Mouse (Mus musculus) myocyte (in vitro differentiated cells): Measurements from ENCODE around the gene Cdc25b. TPM values are rescaled to one million over a fixed set of nuclear protein-coding genes. Genes with fewer than 3 reads are reported as not detected.

Experiments
- H3K27me3 ChIP-seq: one replicate; pipeline ENCODE4 v1.6.1; 2011; ENCODE audit not compliant: control insufficient read depth, insufficient read depth, insufficient read length
- H3K36me3 ChIP-seq: one replicate; pipeline ENCODE4 v1.6.1; 2011; ENCODE audit not compliant: control insufficient read depth, insufficient read depth
- H3K4me2 ChIP-seq: one replicate; pipeline ENCODE4 v1.6.1; 2011; ENCODE audit warnings: low read depth, control low read depth
- H3K4me3 ChIP-seq: one replicate; pipeline ENCODE4 v1.5.1; 2011; ENCODE audit warnings: mild to moderate bottlenecking, control low read depth, moderate library complexity
- H3K79me2 ChIP-seq: one replicate; pipeline ENCODE4 v1.6.1; 2011; ENCODE audit not compliant: control insufficient read depth, insufficient read depth
- H3ac ChIP-seq: one replicate; pipeline ENCODE4 v1.6.1; 2011; ENCODE audit not compliant: control insufficient read depth, insufficient read length
- CEBPB ChIP-seq: IDR thresholded peaks from 2 replicates; pipeline ENCODE4 v1.6.1; 2011; ENCODE audit warnings: mild to moderate bottlenecking, moderate library complexity; ENCODE audit not compliant: poor library complexity, insufficient read depth, severe bottlenecking
- E2F4 ChIP-seq: IDR thresholded peaks from one replicate; pipeline ENCODE4 v1.6.1; 2011; ENCODE audit warnings: mild to moderate bottlenecking, control low read depth, moderate library complexity; ENCODE audit not compliant: insufficient read depth
- MAX ChIP-seq: IDR thresholded peaks from one replicate; pipeline ENCODE4 v1.6.1; 2011; ENCODE audit warnings: low read depth, mild to moderate bottlenecking, control low read depth
- MYOD1 ChIP-seq, 3 experiments: IDR thresholded peaks; one replicate each; pipeline ENCODE4 v1.6.1; 2011; ENCODE audit warnings: control low read depth in 2 of 3, low read depth in 2 of 3, mild to moderate bottlenecking in 2 of 3, moderate library complexity in 1 of 3; ENCODE audit not compliant: insufficient read length in 2 of 3, control insufficient read depth in 1 of 3
- MYOG ChIP-seq, 3 experiments: IDR thresholded peaks; one replicate each; pipeline ENCODE4 v1.6.1; 2011; ENCODE audit warnings: control low read depth in 2 of 3, low read depth in 2 of 3, mild to moderate bottlenecking in 2 of 3; ENCODE audit not compliant: insufficient read length in 2 of 3, control insufficient read depth in 1 of 3, insufficient read depth in 1 of 3
- POLR2A ChIP-seq: IDR thresholded peaks from one replicate; pipeline ENCODE4 v1.6.1; 2011; ENCODE audit warnings: low read depth, mild to moderate bottlenecking, control low read depth, moderate library complexity; ENCODE audit not compliant: insufficient read length
- POLR2AphosphoS2 ChIP-seq: IDR thresholded peaks from one replicate; pipeline ENCODE4 v1.6.1; 2011; ENCODE audit warnings: low read depth, control low read depth; ENCODE audit not compliant: insufficient read length
- REST ChIP-seq: IDR thresholded peaks from one replicate; pipeline ENCODE4 v1.6.1; 2011; ENCODE audit warnings: mild to moderate bottlenecking, control low read depth, moderate library complexity; ENCODE audit not compliant: insufficient read depth, insufficient read length
- SRF ChIP-seq: IDR thresholded peaks from one replicate; pipeline ENCODE4 v1.6.1; 2011; ENCODE audit warnings: low read depth; ENCODE audit not compliant: control insufficient read depth, insufficient read length
- TCF12 ChIP-seq: IDR thresholded peaks from one replicate; pipeline ENCODE4 v1.6.1; 2011; ENCODE audit warnings: mild to moderate bottlenecking, control low read depth; ENCODE audit not compliant: poor library complexity, insufficient read depth, severe bottlenecking
- TCF3 ChIP-seq: IDR thresholded peaks from one replicate; pipeline ENCODE4 v1.6.1; 2011; ENCODE audit warnings: low read depth, control low read depth; ENCODE audit not compliant: insufficient read length
- USF1 ChIP-seq: IDR thresholded peaks from one replicate; pipeline ENCODE4 v1.6.1; 2011; ENCODE audit warnings: low read depth, mild to moderate bottlenecking, control low read depth, moderate library complexity
- polyA plus RNA-seq: library from polyadenylated mRNA; unstranded; fragments of >200 nt; fragmentation: generic; extraction: Trizol; gene quantifications from one replicate; pipeline ENCODE4 v1.2.1, GENCODE M21; 2012; ENCODE audit warnings: missing spikeins

The Cdc25b gene
- polyA plus RNA-seq, 1 experiment: 58.4 TPM

GRCm38 (mm10) chr2:131159938-131160581 lies 26.7 kb upstream of the Cdc25b start, which contains the start of gene 1700037H04Rik:
1700037H04Rik (minus strand) TSS chr2:131160081.
- Histone ChIP-seq H3K27me3 (no peaks in the 10 kb centered on the region), H3ac (peak within 1 kb of the TSS; percentile 20), H3K79me2 (peaks cover 11% of the 10 kb centered on the region), H3K4me2 (peak within 1 kb of the TSS; percentile 95), H3K4me3 (peak within 1 kb of the TSS; percentile 59), H3K36me3 (no peaks in the 10 kb centered on the region)
- no peak for TF ChIP-seq MYOD1 (IDR thresholded peaks at IDR 0.05; ENCODE audit: control insufficient read depth in 1 of 3, insufficient read length in 2 of 3, low read depth in 2 of 3)
- TF ChIP-seq E2F4: peak; percentile 35
- peak; percentile 99 for TF ChIP-seq USF1
- peak; percentile 66 for TF ChIP-seq SRF
- TF ChIP-seq CEBPB: no peak
- no peak for TF ChIP-seq MYOG (IDR thresholded peaks at IDR 0.05; ENCODE audit: control insufficient read depth in 1 of 3, insufficient read depth in 1 of 3, insufficient read length in 2 of 3, low read depth in 2 of 3)
- no peak for TF ChIP-seq REST
- TF ChIP-seq POLR2A: peak; percentile 90
- TF ChIP-seq MAX: peak; percentile 59
- no peak for TF ChIP-seq TCF3
- no peak for TF ChIP-seq TCF12
- peak; percentile 88 for TF ChIP-seq POLR2AphosphoS2

GRCm38 (mm10) chr2:131160671-131161111 lies 26.1 kb upstream of the Cdc25b start:
- Histone ChIP-seq H3K79me2 (peaks cover 11% of the 10 kb centered on the region), H3K36me3 (no peaks in the 10 kb centered on the region), H3K4me2 (peak overlapping the region; percentile 95), H3ac (peak overlapping the region; percentile 20), H3K4me3 (peak overlapping the region; percentile 59), H3K27me3 (no peaks in the 10 kb centered on the region)
- TF ChIP-seq CEBPB (no peak), MYOD1 (IDR thresholded peaks at IDR 0.05; ENCODE audit: control insufficient read depth in 1 of 3, insufficient read length in 2 of 3, low read depth in 2 of 3) (no peak), USF1 (no peak), REST (no peak), MYOG (IDR thresholded peaks at IDR 0.05; ENCODE audit: control insufficient read depth in 1 of 3, insufficient read depth in 1 of 3, insufficient read length in 2 of 3, low read depth in 2 of 3) (no peak), MAX (no peak), TCF12 (no peak), POLR2A (no peak)

DNA sequence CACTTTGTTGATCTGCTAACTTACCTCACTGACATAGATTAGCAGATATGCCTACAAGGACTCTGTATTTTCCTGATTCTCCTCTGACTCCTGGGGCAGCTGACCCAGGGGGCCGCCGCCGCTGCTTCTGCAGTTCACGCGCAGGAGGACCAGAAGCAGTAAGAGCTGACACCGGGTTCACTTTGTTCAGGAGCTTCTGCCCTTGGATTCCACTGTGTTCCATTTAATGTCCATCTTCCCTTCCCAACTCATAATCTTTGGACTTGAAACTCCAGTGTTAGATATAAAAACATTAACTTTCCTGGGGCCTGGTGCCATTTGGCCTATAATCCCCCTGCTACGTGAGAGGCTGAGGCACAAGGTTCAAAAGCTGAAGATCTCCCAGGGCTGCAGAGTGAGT lies 22.8 kb upstream of the Cdc25b start:
- Histone ChIP-seq H3K4me3 (no peak overlapping the region), H3K36me3 (no peaks in the 10 kb centered on the region), H3K79me2 (peaks cover 6% of the 10 kb centered on the region), H3K4me2 (no peak overlapping the region), H3ac (no peak overlapping the region), H3K27me3 (no peaks in the 10 kb centered on the region)
- TF ChIP-seq POLR2A: no peak
- TF ChIP-seq MYOD1 (IDR thresholded peaks at IDR 0.05; ENCODE audit: control insufficient read depth in 1 of 3, insufficient read length in 2 of 3, low read depth in 2 of 3): no peak
- TF ChIP-seq TCF3: no peak
- TF ChIP-seq CEBPB: no peak
- no peak for TF ChIP-seq SRF
- TF ChIP-seq MYOG (IDR thresholded peaks at IDR 0.05; ENCODE audit: control insufficient read depth in 1 of 3, insufficient read depth in 1 of 3, insufficient read length in 2 of 3, low read depth in 2 of 3): no peak
- TF ChIP-seq MAX: no peak
- TF ChIP-seq REST: no peak
- TF ChIP-seq USF1: no peak
- TF ChIP-seq POLR2AphosphoS2: no peak
- no peak for TF ChIP-seq E2F4
- no peak for TF ChIP-seq TCF12

- Histone ChIP-seq H3K36me3 (no peaks in the 10 kb centered on the region), H3K4me2 (no peak overlapping the region), H3K79me2 (no peaks in the 10 kb centered on the region), H3K4me3 (no peak overlapping the region), H3K27me3 (no peaks in the 10 kb centered on the region), H3ac (no peak overlapping the region)
- no peak for TF ChIP-seq REST
- TF ChIP-seq MYOG (IDR thresholded peaks at IDR 0.05; ENCODE audit: control insufficient read depth in 1 of 3, insufficient read depth in 1 of 3, insufficient read length in 2 of 3, low read depth in 2 of 3): no peak
These were observed 20.6 kb upstream of the Cdc25b start for GRCm38 (mm10) chr2:131166172-131166571.

- no peak for TF ChIP-seq E2F4
- TF ChIP-seq SRF: no peak
- no peak for TF ChIP-seq POLR2AphosphoS2
- TF ChIP-seq POLR2A: no peak
- TF ChIP-seq USF1: no peak
- no peak for TF ChIP-seq MYOD1 (IDR thresholded peaks at IDR 0.05; ENCODE audit: control insufficient read depth in 1 of 3, insufficient read length in 2 of 3, low read depth in 2 of 3)
- no peak for TF ChIP-seq REST
- TF ChIP-seq TCF12: no peak
- TF ChIP-seq MAX: no peak
- TF ChIP-seq CEBPB: no peak
- no peak for TF ChIP-seq MYOG (IDR thresholded peaks at IDR 0.05; ENCODE audit: control insufficient read depth in 1 of 3, insufficient read depth in 1 of 3, insufficient read length in 2 of 3, low read depth in 2 of 3)
- TF ChIP-seq TCF3: no peak
- Histone ChIP-seq H3K79me2 (no peaks in the 10 kb centered on the region), H3K36me3 (no peaks in the 10 kb centered on the region)
These were observed 18.8 kb upstream of the Cdc25b start for GRCm38 (mm10) chr2:131167984-131168383.

More at GRCm38 (mm10) chr2:131167984-131168383, 18.8 kb upstream of the Cdc25b start:
- Histone ChIP-seq H3K4me2 (no peak overlapping the region), H3K4me3 (no peak overlapping the region), H3ac (no peak overlapping the region), H3K27me3 (no peaks in the 10 kb centered on the region)
